Mouse (Mus musculus) thymus, postnatal 4 days (tissue): ENCODE measurements around the gene Fnip1.
"Not testable (repeated sequence)": the region's sequence is repeated elsewhere in the genome, so short reads cannot be mapped to it uniquely, and the experiment has no call there.

Experiments
- DNase-seq: peaks from one replicate; pipeline ENCODE4 v3.0.0; 2021

The Fnip1 gene

DNA sequence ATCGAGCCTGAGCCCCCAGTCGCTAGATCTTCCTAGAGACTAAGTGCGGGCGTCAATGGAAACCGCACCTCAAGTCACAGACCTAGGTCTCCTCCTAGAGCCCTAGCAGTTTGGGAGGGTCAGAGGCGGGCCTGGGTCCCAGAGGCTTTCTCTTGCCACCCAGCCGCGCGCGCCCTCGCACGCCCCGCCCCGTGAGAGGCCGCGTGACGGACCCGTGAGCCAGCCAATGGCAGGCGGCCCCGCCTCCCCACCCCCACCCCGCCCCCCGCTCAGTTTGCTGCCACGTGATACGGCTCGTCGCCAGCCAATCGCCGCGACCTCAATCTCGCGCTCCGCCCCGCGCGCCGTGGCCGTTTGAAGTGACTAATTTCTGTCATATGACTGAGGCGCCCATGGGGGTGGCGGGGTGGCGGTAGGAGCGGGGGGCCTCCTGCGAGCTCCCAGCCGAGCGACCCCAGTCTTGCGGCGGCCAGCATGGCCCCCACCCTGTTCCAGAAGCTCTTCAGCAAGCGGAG lies at the start of gene Fnip1:
Fnip1 (plus strand) TSS at position 377 of the 515 bp plus-strand sequence.
- DNase-seq, result peak; percentile 96

DNA sequence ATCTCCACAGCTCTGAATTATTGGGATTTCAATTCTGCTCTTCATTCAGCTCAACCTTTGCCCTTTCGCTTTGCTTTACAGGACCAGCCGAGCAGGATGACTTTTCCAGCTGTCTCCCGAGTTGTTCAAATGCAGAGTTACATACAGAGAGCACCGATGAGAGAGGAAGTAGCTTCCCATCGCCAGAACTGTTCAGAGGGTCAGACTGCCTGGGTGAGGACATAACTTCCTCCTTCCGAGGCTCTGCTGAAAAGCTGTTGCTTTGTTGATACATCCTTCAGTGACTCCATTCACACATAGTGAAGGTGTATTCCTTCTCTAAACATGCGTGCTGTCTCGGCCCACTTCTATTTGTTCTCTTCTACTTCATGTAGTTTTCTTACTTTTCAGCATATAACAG lies 47.6 kb upstream of the Fnip1 start:
- no peak for DNase-seq

DNA sequence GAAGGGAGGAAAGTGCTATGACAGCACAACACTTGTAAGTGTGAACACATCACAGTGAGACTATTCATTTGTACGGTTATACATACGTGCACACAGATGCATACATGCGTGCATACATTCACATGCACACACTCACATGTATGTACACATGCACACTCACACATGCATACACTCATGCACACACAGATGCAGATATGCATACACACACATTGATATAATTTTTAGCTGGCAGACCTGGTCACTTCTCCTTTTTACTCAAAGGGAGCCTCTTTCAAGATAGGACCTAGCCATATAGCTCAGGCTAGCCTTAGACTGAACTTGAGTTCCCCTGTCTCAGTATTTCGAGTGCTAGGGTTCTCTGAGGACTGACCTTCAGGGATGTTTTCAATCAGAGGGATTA lies 46.7 kb upstream of the Fnip1 start:
- DNase-seq, result no peak

DNA sequence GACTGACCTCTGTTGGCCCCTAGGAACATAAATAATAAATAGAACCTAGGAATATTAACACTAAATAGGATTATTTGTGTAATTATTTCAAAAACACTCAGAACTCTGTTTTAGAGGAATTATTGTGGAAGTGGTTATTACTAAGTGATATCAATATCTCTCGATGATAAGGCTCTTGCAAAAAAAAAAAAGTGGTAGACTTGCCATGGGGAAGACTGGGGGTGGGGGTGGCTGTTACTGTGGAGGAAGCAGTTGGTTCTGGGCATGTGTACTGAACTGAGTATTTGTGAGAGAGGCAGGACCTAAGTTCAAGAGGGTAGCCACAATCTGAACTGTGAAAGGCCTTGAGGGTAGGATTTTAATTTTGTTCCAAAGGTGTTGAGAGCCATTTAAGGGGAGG lies 41.3 kb upstream of the Fnip1 start:
- no peak for DNase-seq

DNA sequence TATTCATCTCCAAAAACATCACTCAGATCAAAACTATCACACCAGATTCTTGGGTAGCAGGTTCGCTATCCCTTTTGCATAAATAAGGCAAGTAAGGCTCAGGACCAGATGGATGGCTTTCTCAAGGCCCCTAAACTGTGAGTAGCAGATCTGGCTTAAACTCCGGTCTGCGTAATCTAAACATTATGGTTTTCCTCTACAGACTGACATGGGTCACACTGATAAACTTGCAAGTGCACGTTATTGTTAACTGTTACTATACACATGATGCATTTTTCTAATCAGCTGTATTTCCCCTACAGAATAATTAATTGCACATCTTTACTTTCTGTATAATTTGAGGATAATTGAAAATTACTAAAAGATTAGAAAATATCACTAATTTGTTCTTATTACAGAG lies 39.9 kb upstream of the Fnip1 start:
- no peak for DNase-seq

DNA sequence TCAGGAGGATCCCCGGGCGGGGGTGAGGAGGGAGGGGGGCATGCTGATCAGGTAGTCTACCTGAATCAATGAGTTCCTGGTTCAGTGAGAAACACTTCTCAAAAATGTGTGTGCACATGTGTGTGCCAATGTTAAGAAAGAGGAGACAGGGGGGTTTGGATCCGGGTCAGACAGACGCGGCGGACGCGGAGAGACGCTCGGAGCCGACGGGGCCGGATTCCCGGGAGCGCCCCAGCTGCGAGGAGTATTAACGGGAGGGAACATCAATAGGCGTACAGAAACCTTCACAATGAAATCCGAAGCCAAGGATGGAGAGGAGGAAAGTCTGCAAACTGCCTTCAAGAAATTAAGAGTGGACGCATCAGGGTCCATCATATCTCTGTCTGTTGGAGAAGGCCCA lies 37.2 kb upstream of the Fnip1 start:
- not testable (repeated sequence) for DNase-seq

DNA sequence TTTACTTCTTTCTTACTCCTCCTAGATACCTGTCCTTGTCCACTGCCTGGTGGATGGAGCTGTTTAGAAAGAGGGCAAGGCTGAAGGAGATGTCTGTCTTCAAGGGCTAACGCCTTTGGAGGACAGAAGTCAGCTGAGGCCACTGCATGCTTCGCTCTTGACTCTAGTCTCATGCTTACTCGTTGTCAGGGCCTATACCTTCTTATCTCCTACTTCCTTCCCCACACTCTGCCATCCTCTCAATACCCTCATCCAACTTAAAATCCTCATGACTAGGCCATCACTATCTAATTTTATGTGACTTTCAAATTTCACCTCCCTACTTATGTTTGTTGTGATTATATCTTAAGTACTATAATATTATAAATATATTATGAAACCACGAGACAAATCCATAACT lies 33.1 kb upstream of the Fnip1 start:
- no peak for DNase-seq

DNA sequence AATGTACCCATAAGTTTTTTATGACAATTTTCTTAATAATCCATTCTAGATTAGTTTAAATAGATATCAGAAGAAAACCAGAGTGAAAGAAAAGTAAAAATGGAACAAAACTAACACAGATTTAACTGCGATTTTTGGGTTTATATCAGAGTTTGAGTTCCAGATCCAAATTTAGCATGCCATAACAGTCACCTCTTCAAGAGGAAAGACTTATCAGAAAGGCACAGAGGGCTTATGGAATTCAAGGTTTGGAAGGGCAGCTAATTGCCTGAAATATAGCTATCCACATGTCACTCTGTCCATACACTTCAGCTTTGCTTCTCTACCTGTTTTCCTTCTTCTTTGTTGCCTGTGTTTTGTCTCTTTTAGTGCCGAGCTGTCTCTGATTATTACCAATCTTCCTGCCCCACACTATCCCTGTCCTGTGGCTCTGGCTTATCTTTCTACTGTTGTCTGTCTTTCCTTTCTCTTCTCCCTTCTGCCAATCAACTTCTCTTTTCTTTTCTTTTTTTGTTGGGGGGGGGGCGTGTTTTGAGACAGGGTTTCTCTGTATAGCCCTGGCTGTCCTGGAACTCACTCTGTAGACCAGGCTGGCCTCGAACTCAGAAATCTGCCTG lies 31.0 kb upstream of the Fnip1 start:
- DNase-seq, result no peak

DNA sequence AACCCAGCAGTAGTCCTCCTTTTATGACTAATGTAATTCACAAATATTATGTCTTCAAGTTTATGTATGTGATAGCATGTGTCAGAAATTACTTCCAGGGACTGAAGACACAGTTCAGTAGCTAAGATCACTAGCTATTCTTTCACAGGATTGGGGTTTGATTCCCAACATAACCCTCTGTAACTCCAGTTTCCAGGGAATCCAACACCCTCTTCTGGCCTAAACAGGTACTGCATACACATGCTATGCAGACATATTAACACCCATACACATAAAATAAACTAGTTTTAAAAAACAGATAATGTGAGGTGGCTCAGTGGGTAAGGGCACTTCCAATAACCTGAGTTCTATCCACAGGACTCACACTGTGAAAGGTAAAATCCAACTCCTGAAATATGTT lies 27.4 kb upstream of the Fnip1 start:
- no peak for DNase-seq

DNA sequence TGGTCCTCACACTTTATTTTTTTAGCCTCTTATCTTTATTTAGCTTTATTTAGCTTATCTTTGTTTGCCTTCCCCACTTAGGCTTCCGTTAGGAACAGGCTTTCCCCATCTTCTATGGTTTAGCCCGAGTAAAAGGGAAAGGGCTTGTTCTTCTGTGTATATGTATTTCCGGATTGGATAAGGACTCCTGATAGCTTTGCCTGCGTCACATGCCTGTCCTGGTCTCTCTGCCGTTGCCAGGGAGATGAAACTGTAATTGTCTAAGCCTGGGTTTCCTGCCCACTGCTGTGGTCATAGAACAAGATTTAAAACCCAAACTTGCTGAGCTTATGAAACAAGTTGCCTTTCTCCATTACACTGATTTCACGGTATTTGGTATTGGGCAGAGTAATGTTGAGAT lies 25.0 kb upstream of the Fnip1 start:
- no peak for DNase-seq

DNA sequence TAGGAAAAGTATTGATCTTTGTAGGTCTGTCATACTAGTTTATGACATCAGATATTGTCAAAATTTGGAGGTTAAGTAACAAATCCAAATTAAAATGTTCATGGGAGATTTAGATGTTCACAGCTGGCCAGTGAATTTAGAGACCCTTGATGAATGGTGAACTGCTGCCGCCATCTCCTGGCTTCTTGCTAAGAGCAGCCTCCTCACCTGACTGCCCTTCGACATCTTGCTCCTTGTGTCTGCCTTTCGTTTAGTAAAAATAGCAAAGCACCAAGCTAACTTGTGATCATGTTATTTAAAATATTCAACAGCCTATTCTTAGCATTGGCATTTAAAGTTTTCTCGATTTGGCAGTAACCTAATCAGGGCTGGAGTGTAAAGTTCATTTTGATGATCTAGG lies 15.0 kb upstream of the Fnip1 start:
- no peak for DNase-seq

DNA sequence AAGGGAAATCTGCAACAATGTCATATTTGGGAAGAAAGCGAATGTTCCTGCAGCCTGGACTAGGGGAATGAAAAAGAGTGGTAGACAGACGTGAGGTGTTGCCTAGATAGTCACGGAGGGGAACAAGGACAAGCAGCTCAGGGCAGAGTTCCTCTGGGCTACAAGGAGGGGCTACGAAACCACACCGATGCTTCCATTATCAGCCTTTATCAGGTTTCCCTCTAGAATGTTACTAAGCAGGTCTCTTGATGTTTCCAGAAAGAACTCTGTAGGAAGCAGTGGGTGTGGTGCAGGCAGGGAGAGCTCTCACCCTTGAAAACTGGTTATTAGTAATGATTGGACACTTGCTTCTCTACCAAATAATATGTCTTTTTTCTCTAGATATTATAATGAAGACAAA lies 11.7 kb upstream of the Fnip1 start:
- no peak for DNase-seq

DNA sequence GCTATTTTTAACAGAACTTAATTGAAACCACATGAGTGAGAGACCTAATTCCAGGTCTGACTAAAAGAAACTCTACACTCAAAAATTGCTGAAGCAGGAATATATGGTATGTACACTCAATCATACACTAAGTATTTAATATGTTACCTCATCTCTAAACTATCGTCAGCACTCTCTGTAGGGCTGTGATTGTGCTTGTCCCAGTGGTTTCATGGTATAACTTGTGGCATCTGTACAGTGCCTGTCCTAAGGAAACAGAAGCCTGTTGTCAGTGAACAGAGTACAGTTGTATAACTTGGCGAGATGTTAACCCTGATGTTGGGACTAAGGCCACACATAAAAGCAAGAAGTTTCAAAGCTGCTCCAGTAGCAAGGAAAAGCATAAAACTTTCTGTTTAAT lies 10.9 kb upstream of the Fnip1 start:
- no peak for DNase-seq

DNA sequence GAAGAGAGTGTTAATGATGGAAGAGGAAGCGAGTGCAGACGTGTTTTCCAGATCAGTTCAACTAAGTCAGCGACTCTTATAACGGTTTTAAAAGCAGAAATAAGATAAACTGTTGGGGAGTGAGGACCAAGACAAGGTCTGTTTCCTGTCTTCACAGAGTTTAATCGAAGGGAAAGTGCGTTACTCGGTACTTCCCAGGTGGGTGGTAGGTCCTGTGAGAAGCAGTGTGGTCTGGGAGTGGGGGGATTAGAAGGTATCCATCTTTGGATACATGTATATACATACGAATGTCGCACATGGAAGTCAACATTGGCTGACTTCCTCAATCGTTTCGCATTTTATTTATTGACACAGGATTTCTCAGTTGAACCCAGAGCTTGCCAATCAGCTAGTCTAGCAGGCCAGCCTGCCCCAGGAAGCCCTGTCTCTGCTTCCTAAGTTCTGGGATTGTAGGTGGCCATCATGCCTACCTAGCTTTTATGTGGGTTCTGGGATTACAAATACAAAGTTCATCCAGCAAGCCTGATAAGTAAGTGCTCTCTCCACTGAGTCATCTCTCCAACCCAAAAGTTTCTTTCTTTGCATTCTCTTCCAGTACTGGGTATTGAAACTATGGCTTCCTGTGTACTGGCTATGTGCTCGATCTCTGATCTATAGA lies 10.2 kb upstream of the Fnip1 start:
- DNase-seq, result no peak

DNA sequence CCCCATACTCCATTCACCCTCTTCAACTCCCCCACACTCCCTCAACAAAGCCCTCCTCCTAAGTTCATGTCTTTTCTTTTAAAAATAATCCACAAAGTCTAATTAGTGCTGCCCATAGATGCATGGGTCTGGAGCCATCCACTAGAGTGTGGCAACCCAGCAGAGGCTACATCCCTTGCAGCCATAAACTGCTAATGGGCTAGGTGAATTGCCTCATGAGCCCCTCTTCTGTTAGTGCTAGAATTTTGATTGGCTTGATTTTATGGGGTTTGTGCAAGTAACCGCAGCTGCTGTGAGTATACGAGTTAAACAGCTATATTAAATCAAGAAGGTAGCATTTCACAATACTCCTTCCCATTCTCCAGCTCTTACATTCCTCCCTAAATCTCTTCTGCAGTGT lies 8.8 kb upstream of the Fnip1 start:
- DNase-seq, result no peak

DNA sequence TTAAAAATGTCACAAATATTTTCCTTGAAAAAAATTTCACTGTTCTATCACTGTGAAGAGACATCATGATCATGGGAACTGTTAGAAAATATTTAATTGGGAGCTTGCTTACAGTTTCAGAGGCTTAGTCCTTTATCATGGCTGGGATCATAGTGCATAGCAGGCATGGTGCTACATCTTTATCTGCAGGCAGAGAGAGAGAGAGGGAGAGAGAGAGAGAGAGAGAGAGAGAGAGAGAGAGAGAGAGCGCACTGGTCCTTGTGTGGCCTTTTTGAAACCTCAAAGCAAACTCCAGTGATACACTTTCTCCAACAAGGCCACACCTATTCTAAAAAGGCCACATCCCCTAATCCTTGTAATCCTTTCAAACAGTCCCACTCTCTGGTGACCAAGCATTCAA lies 2.2 kb upstream of the Fnip1 start:
- no peak for DNase-seq

DNA sequence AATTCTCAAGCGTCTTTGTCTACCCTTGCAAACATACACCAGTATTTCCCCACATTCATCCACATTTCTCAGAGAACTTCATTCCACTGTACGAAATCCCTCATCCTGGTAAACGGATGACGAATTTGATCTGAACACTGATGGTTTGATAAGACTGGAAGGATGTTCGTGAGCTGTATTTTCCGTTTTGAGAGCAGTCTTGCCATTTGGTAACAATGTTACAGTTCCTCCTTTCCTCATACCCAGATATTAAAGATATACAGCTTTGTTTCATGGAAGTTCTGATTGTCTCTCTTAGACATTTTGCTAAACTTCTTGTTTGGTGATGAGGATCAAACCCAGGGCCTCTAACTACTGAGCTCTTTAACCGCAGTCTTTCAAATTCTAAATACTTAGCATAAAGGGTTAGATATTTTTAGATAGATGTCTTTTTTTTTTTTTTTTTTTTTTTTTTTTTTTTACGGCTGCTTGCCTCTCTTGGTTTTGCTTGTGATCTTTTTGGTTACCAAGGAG lies 633 bp upstream of the Fnip1 start:
- no peak for DNase-seq

DNA sequence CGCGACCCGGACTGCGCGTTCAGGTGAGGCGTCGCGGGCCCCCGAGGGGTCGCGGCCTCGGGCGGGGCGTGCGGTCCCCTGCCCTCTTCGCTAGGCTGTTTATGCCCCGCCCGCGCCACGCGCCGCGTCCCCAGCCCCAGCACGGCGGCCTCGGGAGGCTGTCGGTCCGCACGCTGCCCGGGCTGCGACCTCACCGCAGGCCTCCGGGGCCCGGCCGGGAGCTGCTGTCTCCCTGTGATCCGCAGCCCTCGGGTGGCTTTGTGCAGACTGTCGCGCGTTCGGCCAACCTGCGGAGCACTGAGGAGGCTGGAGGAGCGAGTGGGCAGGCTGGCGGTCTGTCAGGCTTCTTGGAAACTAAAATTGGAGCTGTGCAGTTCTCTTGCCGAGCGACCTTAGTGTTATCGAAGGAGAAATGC lies 375 bp downstream of the Fnip1 start:
- peak; percentile 76 for DNase-seq

DNA sequence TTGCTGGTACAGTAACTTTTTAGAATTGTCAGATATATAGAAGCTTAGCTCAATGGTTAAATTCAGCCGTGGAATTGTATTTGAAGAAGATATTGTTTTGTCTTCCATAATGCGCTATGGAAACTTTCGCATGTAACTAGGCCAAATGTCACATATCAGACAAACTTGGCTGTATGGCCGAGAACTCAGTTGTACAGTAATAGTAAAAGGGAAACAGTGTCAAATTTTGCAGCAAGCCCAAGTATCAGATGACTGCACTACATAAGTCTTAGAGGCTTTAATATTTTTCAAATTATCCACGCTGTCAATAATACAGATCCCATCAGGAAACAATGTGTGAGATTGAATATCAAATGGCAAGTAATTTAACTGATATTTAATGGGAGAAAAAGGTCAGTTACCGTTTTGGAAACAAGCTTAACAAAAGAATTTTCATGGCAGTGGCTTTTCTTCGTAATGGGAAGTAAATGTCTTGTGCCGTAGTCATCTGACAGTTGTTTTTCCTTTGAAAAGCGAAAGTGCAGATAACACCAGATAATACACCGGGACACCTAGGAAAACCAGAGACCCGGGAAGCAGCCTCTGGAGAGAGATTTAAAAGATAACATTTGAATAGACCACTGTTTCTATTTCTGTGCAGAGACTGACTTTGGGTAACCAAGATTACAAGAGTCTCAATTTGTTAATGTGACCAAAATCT lies 1.1 kb downstream of the Fnip1 start:
- no peak for DNase-seq

DNA sequence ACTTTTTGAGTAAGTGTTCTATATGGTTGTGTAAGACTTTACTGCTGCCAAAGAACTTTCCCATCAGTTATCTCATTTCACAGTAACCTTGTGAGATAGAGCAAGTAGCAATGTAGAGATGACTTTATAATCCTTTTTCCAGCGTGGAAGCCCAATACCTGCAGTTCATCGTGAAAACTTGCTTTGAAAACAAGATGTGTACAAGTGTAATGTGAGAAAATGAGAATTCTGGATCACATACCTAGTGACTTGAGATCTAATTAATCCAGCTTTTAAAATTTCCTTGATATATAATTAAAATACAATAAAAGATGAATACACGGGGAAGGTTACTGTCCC lies 1.7 kb downstream of the Fnip1 start:
- DNase-seq, result no peak

DNA sequence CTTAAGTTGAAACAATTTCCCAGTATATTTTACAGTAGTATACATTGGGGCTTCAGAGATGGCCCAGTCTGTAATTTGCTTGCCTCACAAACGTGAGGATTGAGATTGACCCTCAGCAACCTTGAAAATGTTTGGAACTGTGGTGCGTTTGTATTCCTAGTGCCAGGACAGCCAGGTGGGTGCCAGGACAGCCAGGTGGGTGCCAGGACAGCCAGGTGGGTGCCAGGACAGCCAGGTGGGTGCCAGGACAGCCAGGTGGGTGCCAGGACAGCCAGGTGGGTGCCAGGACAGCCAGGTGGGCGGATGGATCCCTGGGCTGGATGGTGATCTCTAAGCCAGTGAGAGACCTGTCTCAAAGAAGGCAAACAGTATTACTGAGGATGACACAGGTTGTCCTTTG lies 12.8 kb downstream of the Fnip1 start:
- DNase-seq, result not testable (repeated sequence)

DNA sequence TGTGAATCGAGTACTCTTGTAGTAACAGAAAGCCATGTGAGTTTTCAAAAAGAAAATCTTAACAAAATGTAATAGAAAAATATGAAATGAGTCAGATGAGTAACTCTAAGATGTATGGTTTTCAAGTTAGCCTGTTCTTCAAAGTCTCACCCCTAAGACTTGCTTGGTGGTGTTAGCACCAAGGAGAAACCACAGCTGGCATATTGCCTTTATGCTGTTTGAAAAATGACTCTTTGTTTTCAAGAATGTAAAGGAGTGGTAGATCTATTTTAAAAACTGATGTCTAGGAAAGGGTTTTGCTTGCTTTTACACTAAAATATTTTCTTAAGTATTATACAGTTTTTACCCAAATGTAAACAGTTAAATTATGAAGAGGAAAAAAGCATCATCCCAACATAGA lies 16.5 kb downstream of the Fnip1 start:
- DNase-seq, result no peak

DNA sequence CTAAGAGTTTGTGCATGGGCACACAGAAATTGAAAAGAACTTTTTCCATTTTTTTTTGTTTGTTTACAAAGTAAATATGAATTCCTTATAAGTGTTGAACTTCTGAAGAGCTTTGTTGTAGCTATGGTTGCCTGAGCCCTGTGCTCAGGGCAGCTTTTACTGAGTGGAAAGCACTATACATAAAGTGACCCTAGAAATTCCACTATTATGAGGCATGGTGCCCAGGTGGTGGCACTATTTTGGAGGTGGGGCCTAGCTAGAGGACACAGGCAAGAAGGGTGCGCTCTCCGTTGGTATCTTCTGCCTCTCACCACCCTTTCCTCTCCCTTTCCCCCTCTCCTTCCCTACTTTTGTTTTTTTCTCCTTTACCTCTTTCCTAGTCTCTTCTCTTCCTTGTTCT lies 18.9 kb downstream of the Fnip1 start:
- no peak for DNase-seq

DNA sequence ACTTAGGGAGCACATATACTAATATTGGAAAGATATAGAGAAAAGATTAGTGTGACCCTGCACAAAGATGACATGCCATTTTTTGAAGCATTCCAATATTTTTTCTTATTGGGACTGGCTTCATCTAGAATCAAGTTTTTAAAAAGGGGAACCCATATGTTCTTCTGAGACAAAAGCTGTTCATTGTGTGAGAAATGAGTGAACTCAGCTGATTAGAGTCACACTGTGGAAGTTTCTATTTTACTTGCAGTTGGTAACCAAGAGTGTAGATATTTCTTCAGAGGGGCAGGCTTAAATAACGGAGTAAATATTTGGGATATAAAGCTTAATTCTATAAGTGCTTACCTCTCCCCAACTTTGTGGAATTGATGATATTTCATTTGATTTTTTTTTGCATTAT lies 20.2 kb downstream of the Fnip1 start:
- no peak for DNase-seq
